Mouse (Mus musculus) kidney, embryonic 14.5 days (tissue): ENCODE measurements around the gene Actn1. TPM values are rescaled to one million over a fixed set of nuclear protein-coding genes. Genes with fewer than 3 reads are reported as not detected.

Source experiments
- ATAC-seq: fragments of 200-750 bp; cut with Nextera tagmentation; 2 replicates; pipeline ENCODE4 v1.8.0; 2017; ENCODE audit warnings: moderate number of reproducible peaks, mild to moderate bottlenecking, moderate TSS enrichment, moderate library complexity; ENCODE audit not compliant: low FRiP score, low TSS enrichment
- H3K27ac ChIP-seq: fragments of 300-500 bp; sonication (generic); 2 replicates; pipeline ENCODE4 v1.5.1; 2014; ENCODE audit warnings: low read depth, mild to moderate bottlenecking, low read length, moderate library complexity, mixed read lengths
- H3K27me3 ChIP-seq: fragments of 300-500 bp; sonication (generic); 2 replicates; pipeline ENCODE4 v1.6.1; 2014; ENCODE audit warnings: mild to moderate bottlenecking, low read length; ENCODE audit not compliant: control insufficient read depth, insufficient read depth
- H3K36me3 ChIP-seq: fragments of 300-500 bp; sonication (generic); 2 replicates; pipeline ENCODE4 v1.6.1; 2014; ENCODE audit warnings: low read length, mixed read lengths; ENCODE audit not compliant: control insufficient read depth, insufficient read depth
- H3K4me1 ChIP-seq: fragments of 300-500 bp; sonication (generic); 2 replicates; pipeline ENCODE4 v1.6.1; 2014; ENCODE audit warnings: low read length, mixed read lengths; ENCODE audit not compliant: control insufficient read depth, insufficient read depth
- H3K4me2 ChIP-seq: fragments of 300-500 bp; sonication (generic); replicated peaks from 2 replicates; pipeline ENCODE4 v1.6.1; 2014; ENCODE audit warnings: low read depth, mild to moderate bottlenecking, low read length
- H3K4me3 ChIP-seq: fragments of 300-500 bp; sonication (generic); 2 replicates; pipeline ENCODE4 v1.5.1; 2014; ENCODE audit warnings: mild to moderate bottlenecking, low read length
- H3K9ac ChIP-seq: fragments of 300-500 bp; sonication (generic); 2 replicates; pipeline ENCODE4 v1.6.1; 2014; ENCODE audit warnings: low read depth, mild to moderate bottlenecking, low read length, moderate library complexity
- H3K9me3 ChIP-seq: fragments of 300-500 bp; sonication (generic); 2 replicates; pipeline ENCODE4 v1.6.1; 2016; ENCODE audit warnings: low read length; ENCODE audit not compliant: control insufficient read depth
- WGBS: fragments of 180-500 bp; shearing (Covaris S2); extraction: QIAGEN DNeasy Blood & Tissue Kit; methylation state at CpG from one replicate; pipeline ENCODE4 v1.1.7; 2014; 5-methylcytosine and 5-hydroxymethylcytosine counted together
- polyA plus RNA-seq: library from polyadenylated mRNA; unstranded; fragments of >200 nt; fragmentation: Nextera tagmentation; extraction: Ambion mirVana; gene quantifications from 2 replicates; pipeline ENCODE4 v1.2.1, GENCODE M21; 2014

Actn1 gene
- polyA plus RNA-seq, 1 experiment from 2014 or later: 52.6 TPM

- no peaks in the 10 kb centered on the region for H3K27me3 ChIP-seq
- no peak overlapping the region for H3K9ac ChIP-seq
- H3K36me3 ChIP-seq: no peaks in the 10 kb centered on the region
- peak overlapping the region; percentile 55; the same call in 1 of the 2 replicates for H3K27ac ChIP-seq
- no peak overlapping the region for H3K4me2 ChIP-seq
- H3K4me1 ChIP-seq: 0 out of 2 replicates have a peak, but pooled peaks cover 14% of the 10 kb centered on the region
- 40% methylated on average over 21 of the region's 21 CpGs for WGBS
- no peaks in the 10 kb centered on the region for H3K9me3 ChIP-seq
- no peak overlapping the region for H3K4me3 ChIP-seq
- peak; percentile 62 for ATAC-seq
These were observed 113.6 kb downstream of the Actn1 start for GRCm38 (mm10) chr12:80146227-80147223.

DNA sequence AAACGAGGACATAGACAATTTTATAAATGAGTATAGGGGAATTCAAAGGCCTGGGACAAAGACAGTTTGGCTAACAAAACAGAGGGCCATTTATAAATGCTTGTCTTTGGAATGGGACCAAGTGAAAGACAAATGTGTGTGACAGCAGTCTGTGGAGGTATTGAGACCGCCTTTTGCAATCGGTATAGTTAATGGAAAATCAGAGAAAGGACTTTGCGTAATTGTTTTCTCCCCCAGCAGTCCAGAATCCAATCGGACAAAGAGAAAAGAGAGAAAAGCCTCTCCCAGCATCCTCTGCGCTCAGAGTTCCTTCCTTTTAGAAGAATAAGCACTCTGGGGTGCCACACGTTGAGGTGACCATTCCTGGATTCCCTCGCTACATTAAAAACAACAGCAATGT lies 114.8 kb downstream of the Actn1 start:
- WGBS: 79% methylated on average over 8 of the region's 8 CpGs
- no peak overlapping the region for H3K9ac ChIP-seq
- 0 out of 2 replicates have a peak, but pooled peaks cover 14% of the 10 kb centered on the region for H3K4me1 ChIP-seq
- no peaks in the 10 kb centered on the region for H3K36me3 ChIP-seq
- H3K9me3 ChIP-seq: no peaks in the 10 kb centered on the region
- ATAC-seq: no peak
- no peak overlapping the region for H3K4me2 ChIP-seq
- H3K4me3 ChIP-seq: no peak overlapping the region
- no peak overlapping the region for H3K27ac ChIP-seq
- no peaks in the 10 kb centered on the region for H3K27me3 ChIP-seq

- WGBS: 45% methylated on average over 3 of the region's 3 CpGs
- no peak for ATAC-seq
- H3K9me3 ChIP-seq: no peaks in the 10 kb centered on the region
These were observed 115.3 kb downstream of the Actn1 start for GRCm38 (mm10) chr12:80144846-80145245.

DNA sequence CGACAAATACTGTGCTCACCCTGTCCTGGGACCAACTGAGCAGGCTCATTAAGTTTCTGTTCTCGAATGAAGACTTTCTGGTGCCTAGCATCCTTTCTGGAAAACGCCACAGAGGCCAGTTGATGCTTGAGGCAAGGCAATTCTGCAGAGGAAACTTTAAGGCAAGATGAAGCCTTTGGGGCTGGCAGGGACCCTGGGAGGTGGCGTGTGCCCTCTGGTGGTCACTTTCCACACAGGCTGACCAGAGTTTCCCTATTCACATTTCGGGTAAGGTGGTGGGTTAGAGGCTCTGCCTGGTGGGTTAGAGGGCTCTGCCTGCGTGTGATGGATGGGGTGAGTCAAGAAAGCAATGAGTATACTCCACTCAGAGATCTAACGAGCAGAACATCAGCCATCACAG lies 118.7 kb downstream of the Actn1 start:
- 24% methylated on average over 7 of the region's 7 CpGs for WGBS
- Histone ChIP-seq H3K9ac (no peak overlapping the region), H3K27me3 (no peaks in the 10 kb centered on the region), H3K27ac (no peak overlapping the region), H3K36me3 (no peaks in the 10 kb centered on the region), H3K4me2 (no peak overlapping the region), H3K9me3 (no peaks in the 10 kb centered on the region), H3K4me3 (no peak overlapping the region), H3K4me1 (0 out of 2 replicates have a peak, but pooled peaks cover 8% of the 10 kb centered on the region)
- 0 out of 2 replicates have a peak, but pooled peaks have one; percentile 21 for ATAC-seq

More at GRCm38 (mm10) chr12:80144846-80145245, 115.3 kb downstream of the Actn1 start:
- H3K36me3 ChIP-seq: no peaks in the 10 kb centered on the region
- H3K4me2 ChIP-seq: no peak overlapping the region
- no peak overlapping the region for H3K4me3 ChIP-seq
- no peak overlapping the region for H3K27ac ChIP-seq
- no peaks in the 10 kb centered on the region for H3K27me3 ChIP-seq
- H3K9ac ChIP-seq: no peak overlapping the region
- 0 out of 2 replicates have a peak, but pooled peaks cover 14% of the 10 kb centered on the region for H3K4me1 ChIP-seq

DNA sequence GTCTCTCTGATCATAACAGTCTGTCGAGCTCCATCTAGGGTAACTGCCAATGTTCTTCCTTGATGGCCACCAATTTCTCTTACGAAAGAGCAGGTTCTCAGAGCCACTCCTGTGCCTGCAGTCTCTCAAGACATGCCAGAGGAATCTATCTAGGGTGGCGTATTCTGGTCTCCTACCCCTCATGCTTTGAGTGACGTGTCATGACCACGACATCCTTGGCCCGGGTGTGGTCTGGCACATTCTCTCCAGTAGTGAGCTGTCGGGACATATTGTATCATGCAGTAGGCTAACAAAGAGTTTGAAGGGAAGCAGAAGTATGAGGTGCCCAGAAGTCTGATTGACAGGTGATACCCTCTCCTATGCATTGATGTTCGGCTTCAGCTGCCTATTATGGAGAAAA lies 119.2 kb downstream of the Actn1 start:
- 86% methylated on average over 8 of the region's 8 CpGs for WGBS

GRCm38 (mm10) chr12:80137744-80138143 lies 122.4 kb downstream of the Actn1 start:
- Histone ChIP-seq H3K27me3 (no peaks in the 10 kb centered on the region), H3K9me3 (no peaks in the 10 kb centered on the region), H3K36me3 (no peaks in the 10 kb centered on the region), H3K4me1 (no peaks in the 10 kb centered on the region), H3K4me2 (no peak overlapping the region), H3K27ac (no peak overlapping the region), H3K4me3 (no peak overlapping the region), H3K9ac (no peak overlapping the region)
- ATAC-seq: no peak
- WGBS: 69% methylated on average over 1 of the region's 1 CpGs

More for the DNA sequence above, 119.2 kb downstream of the Actn1 start:
- 0 out of 2 replicates have a peak, but pooled peaks cover 6% of the 10 kb centered on the region for H3K4me1 ChIP-seq
- no peak overlapping the region for H3K9ac ChIP-seq
- H3K4me2 ChIP-seq: no peak overlapping the region
- H3K27me3 ChIP-seq: no peaks in the 10 kb centered on the region
- no peak overlapping the region for H3K27ac ChIP-seq
- no peak for ATAC-seq
- no peak overlapping the region for H3K4me3 ChIP-seq
- H3K9me3 ChIP-seq: no peaks in the 10 kb centered on the region
- no peaks in the 10 kb centered on the region for H3K36me3 ChIP-seq

GRCm38 (mm10) chr12:80137246-80137645 lies 122.9 kb downstream of the Actn1 start:
- H3K9me3 ChIP-seq: no peaks in the 10 kb centered on the region
- no peak overlapping the region for H3K9ac ChIP-seq
- WGBS: 84% methylated on average over 6 of the region's 6 CpGs

DNA sequence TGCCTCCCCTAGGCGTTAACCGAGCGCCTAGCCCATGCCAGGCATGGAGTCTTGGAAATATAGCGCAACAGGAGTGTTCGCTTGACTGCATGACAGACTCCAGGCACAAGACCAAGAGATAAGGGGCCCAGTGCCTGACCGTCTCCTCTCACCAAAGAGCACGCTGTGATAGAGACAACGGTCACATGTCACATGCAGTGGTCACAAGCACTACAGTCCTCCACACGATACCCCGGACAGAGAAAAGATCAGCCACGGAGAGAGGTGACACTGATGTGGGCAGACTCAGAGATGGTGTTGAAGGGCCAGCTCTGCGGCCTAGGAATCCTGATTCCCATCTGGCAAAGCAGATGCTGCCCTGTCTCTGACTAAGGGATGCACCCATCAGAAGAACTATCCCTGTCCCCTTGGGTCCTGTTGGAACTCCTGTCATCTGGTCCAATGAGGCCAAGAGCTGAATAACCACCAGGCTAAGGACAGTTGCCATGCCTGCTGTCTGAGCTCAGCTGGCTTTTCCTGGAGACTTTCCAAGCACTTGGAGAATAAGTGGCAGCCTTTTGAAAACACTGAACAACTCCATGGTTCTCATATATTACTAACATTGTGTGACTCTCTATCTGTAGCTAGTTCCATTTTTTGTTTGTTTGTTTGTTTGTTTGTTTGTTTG lies 123.8 kb downstream of the Actn1 start:
- 90% methylated on average over 12 of the region's 12 CpGs for WGBS
- no peaks in the 10 kb centered on the region for H3K9me3 ChIP-seq
- ATAC-seq: no peak
- H3K9ac ChIP-seq: no peak overlapping the region
- no peak overlapping the region for H3K4me3 ChIP-seq
- H3K4me2 ChIP-seq: no peak overlapping the region
- no peak overlapping the region for H3K27ac ChIP-seq
- H3K36me3 ChIP-seq: no peaks in the 10 kb centered on the region
- no peaks in the 10 kb centered on the region for H3K27me3 ChIP-seq
- H3K4me1 ChIP-seq: peaks cover 8% of the 10 kb centered on the region

More at GRCm38 (mm10) chr12:80137246-80137645, 122.9 kb downstream of the Actn1 start:
- Histone ChIP-seq H3K27ac (no peak overlapping the region), H3K4me2 (no peak overlapping the region), H3K36me3 (no peaks in the 10 kb centered on the region), H3K4me1 (no peaks in the 10 kb centered on the region), H3K4me3 (no peak overlapping the region), H3K27me3 (no peaks in the 10 kb centered on the region)
- ATAC-seq: no peak
